22 mouse cellular contexts compared by ENCODE assay signal in genomic region chr4:54493074-54493473, GRCm38 (mm10).
DNase-seq lines count a peak whose midpoint lies in the region; ATAC-seq and TF ChIP-seq lines count a peak whose summit lies in the region.
"Had no signal": no experiment of that assay in that cellular context is flagged by ENCODE, and none has a peak within 500 bp of the region (broad histone marks: within the 10 kb centered on the region; RNA-seq: fewer than 3 reads in every experiment).

No protein-coding gene starts in this region.

- H3K9me3 ChIP-seq in lung, embryonic 14.5 days (ENCODE audit: low read depth, low read length): no peaks in the 10 kb centered on the region
- no peaks in the 10 kb centered on the region for H3K9me3 ChIP-seq in limb, embryonic 14.5 days (ENCODE audit: control insufficient read depth, low read length)
- H3K9me3 ChIP-seq: forebrain, embryonic 15.5 days; heart, embryonic 13.5 days; hindbrain, embryonic 10.5 days; midbrain, embryonic 10.5 days; neural tube, embryonic 12.5 days had no signal

- WGBS in lung, embryonic 14.5 days: 48% methylated on average over 6 of the region's 6 CpGs
- 39% methylated on average over 6 of the region's 6 CpGs for whole genome bisulfite sequencing in limb, embryonic 14.5 days
- 96% methylated on average over 6 of the region's 6 CpGs for WGBS in thymus, adult 2 months
- WGBS in cerebellum, adult 2 months: 93% methylated on average over 6 of the region's 6 CpGs

- H3K36me3 ChIP-seq in lung, embryonic 14.5 days (ENCODE audit: insufficient read depth): no peaks in the 10 kb centered on the region
- no peaks in the 10 kb centered on the region for H3K36me3 ChIP-seq in limb, embryonic 14.5 days (ENCODE audit: control insufficient read depth, insufficient read depth, low read length)
- no peaks in the 10 kb centered on the region for H3K36me3 ChIP-seq in thymus, adult 2 months (ENCODE audit: control insufficient read depth, insufficient read depth, low read length)
- H3K36me3 ChIP-seq: forebrain, embryonic 15.5 days; heart, embryonic 13.5 days; hindbrain, embryonic 10.5 days; midbrain, embryonic 10.5 days; neural tube, embryonic 12.5 days had no signal

- no peak overlapping the region for H3K4me3 ChIP-seq in lung, embryonic 14.5 days (ENCODE audit: low read depth, low read length)
- H3K4me3 ChIP-seq in limb, embryonic 14.5 days (replicated peaks; ENCODE audit: low read length): no peak overlapping the region
- no peak overlapping the region for H3K4me3 ChIP-seq in thymus, adult 2 months (ENCODE audit: control insufficient read depth, insufficient read depth, low read length)
- H3K4me3 ChIP-seq in cerebellum, adult 2 months (replicated peaks; ENCODE audit: insufficient read depth, low read depth, low read length): no peak overlapping the region
- H3K4me3 ChIP-seq: erythroblast, embryonic 14.5 days; forebrain, embryonic 15.5 days; heart, embryonic 13.5 days; hindbrain, embryonic 10.5 days; left cerebral cortex, adult 2 months; midbrain, embryonic 10.5 days; neural tube, embryonic 12.5 days had no signal

- TF ChIP-seq POLR2A in limb, embryonic 14.5 days (IDR thresholded peaks at IDR 0.05; ENCODE audit: borderline replicate concordance, extremely low read depth, insufficient read depth, insufficient read length): no peak
- TF ChIP-seq POLR2A in thymus, adult 2 months (IDR thresholded peaks at IDR 0.05; ENCODE audit: control insufficient read depth, extremely low read depth, insufficient read depth, low read length, poor library complexity): no peak
- no peak for TF ChIP-seq POLR2A in cerebellum, adult 2 months (IDR thresholded peaks at IDR 0.05; ENCODE audit: borderline replicate concordance, insufficient read depth, low read length)

- H3K9ac ChIP-seq in lung, embryonic 14.5 days: no peak overlapping the region
- no peak overlapping the region for H3K9ac ChIP-seq in limb, embryonic 14.5 days (ENCODE audit: low read depth, low read length, severe bottlenecking)
- H3K9ac ChIP-seq: forebrain, embryonic 15.5 days; heart, embryonic 13.5 days; neural tube, embryonic 12.5 days had no signal

- no peak overlapping the region for H3K4me2 ChIP-seq in lung, embryonic 14.5 days
- H3K4me2 ChIP-seq in limb, embryonic 14.5 days (replicated peaks; ENCODE audit: low read depth, low read length, severe bottlenecking): no peak overlapping the region; the same call in 1 of the 2 replicates
- H3K4me2 ChIP-seq: forebrain, embryonic 15.5 days; heart, embryonic 13.5 days; neural tube, embryonic 12.5 days had no signal

- H3K27ac ChIP-seq in lung, embryonic 14.5 days (ENCODE audit: low read depth): no peak overlapping the region; the same call in 1 of the 2 replicates
- H3K27ac ChIP-seq in limb, embryonic 14.5 days (replicated peaks; ENCODE audit: low read depth, low read length): 0 out of 2 replicates have a peak overlapping the region, but pooled peaks have one; percentile 38
- no peak overlapping the region for H3K27ac ChIP-seq in thymus, adult 2 months (ENCODE audit: control insufficient read depth, insufficient read depth, low read length)
- H3K27ac ChIP-seq in cerebellum, adult 2 months (ENCODE audit: insufficient read depth, low read length): no peak overlapping the region
- H3K27ac ChIP-seq: forebrain, embryonic 15.5 days; heart, embryonic 13.5 days; hindbrain, embryonic 10.5 days; left cerebral cortex, adult 2 months; midbrain, embryonic 10.5 days; neural tube, embryonic 12.5 days; stomach, postnatal 0 days had no signal

- peak; percentile 7 for DNase-seq in embryo, embryonic 11 days
- DNase-seq in embryo, embryonic 10 days (ENCODE audit: low spot score): no peak
- peak; percentile 38 for DNase-seq in lung, embryonic 14.5 days
- no peak for DNase-seq in lung, postnatal 25 days (ENCODE audit: low spot score)
- DNase-seq in ZHBTc4 (ENCODE audit: low read depth, low spot score): peak; percentile 66
- DNase-seq in limb, embryonic 14.5 days (ENCODE audit: low spot score): peak; percentile 70
- DNase-seq in thymus, adult 2 months: no peak
- no peak for DNase-seq in cerebellum, adult 2 months
- DNase-seq: adrenal gland, postnatal 14 days; cerebellum, adult 9-10 months; kidney, adult 2 months; kidney, postnatal 14 days; right cerebral cortex, postnatal 14 days; thymus, postnatal 36 days had no signal

- H3K27me3 ChIP-seq in lung, embryonic 14.5 days (ENCODE audit: insufficient read depth, low read length): no peaks in the 10 kb centered on the region
- H3K27me3 ChIP-seq in limb, embryonic 14.5 days (ENCODE audit: control insufficient read depth, insufficient read depth, low read length): no peaks in the 10 kb centered on the region
- H3K27me3 ChIP-seq in thymus, adult 2 months (ENCODE audit: control insufficient read depth, insufficient read depth, low read length): no peaks in the 10 kb centered on the region
- H3K27me3 ChIP-seq in cerebellum, adult 2 months (ENCODE audit: control insufficient read depth, insufficient read depth, low read length): no peaks in the 10 kb centered on the region; the same call in 1 of the 2 replicates
- H3K27me3 ChIP-seq: forebrain, embryonic 15.5 days; heart, embryonic 13.5 days; neural tube, embryonic 12.5 days had no signal

- no peak for TF ChIP-seq CTCF in lung, embryonic 14.5 days (IDR thresholded peaks at IDR 0.05; ENCODE audit: low read depth)
- no peak for TF ChIP-seq CTCF in thymus, adult 2 months (IDR thresholded peaks at IDR 0.05; ENCODE audit: borderline replicate concordance, control insufficient read depth, extremely low read depth, insufficient read depth, low read length, poor library complexity)
- TF ChIP-seq CTCF in cerebellum, adult 2 months (IDR thresholded peaks at IDR 0.05; ENCODE audit: borderline replicate concordance, insufficient read depth, low read depth, low read length): no peak

- ATAC-seq in lung, embryonic 14.5 days (ENCODE audit: insufficient read depth): peak; percentile 71
- peak; percentile 86 for ATAC-seq in limb, embryonic 14.5 days (ENCODE audit: low FRiP score, low read depth)
- ATAC-seq: forebrain, embryonic 15.5 days had no signal

- H3K4me1 ChIP-seq in lung, embryonic 14.5 days (ENCODE audit: insufficient read depth): no peaks in the 10 kb centered on the region
- 0 out of 2 replicates have a peak, but pooled peaks cover 3% of the 10 kb centered on the region for H3K4me1 ChIP-seq in limb, embryonic 14.5 days (ENCODE audit: control insufficient read depth, insufficient read depth, low read length)
- H3K4me1 ChIP-seq in thymus, adult 2 months (replicated peaks; ENCODE audit: control insufficient read depth, insufficient read depth, low read length): no peaks in the 10 kb centered on the region
- no peaks in the 10 kb centered on the region for H3K4me1 ChIP-seq in cerebellum, adult 2 months (ENCODE audit: control insufficient read depth, insufficient read depth, low read length)
- H3K4me1 ChIP-seq: forebrain, embryonic 15.5 days; hindbrain, embryonic 10.5 days; midbrain, embryonic 10.5 days; neural tube, embryonic 12.5 days had no signal

Comparison
In these comparisons a context has a peak if more than half of its experiments do, and no peak if none do; other contexts are left out.
1. DNase-seq: peak in embryo, embryonic 11 days (single experiment), lung, embryonic 14.5 days (single experiment), ZHBTc4 (single experiment) and limb, embryonic 14.5 days (single experiment); none in embryo, embryonic 10 days (single experiment), lung, postnatal 25 days (single experiment), thymus, adult 2 months (single experiment) and cerebellum, adult 2 months (0 of 2).